Mouse (Mus musculus) cortical plate, adult 2 months (tissue): ENCODE measurements around the gene Zfr.

ENCODE experiments used
- CTCF ChIP-seq: fragments of 200-500 bp; IDR thresholded peaks from 2 replicates; pipeline ENCODE4 v1.5.1; 2011; ENCODE audit warnings: mild to moderate bottlenecking, control low read depth, low read length; ENCODE audit not compliant: insufficient read depth; ENCODE audit errors: extremely low read depth
- POLR2A ChIP-seq: fragments of 200-500 bp; IDR thresholded peaks from 2 replicates; pipeline ENCODE4 v1.6.1; 2011; ENCODE audit warnings: mild to moderate bottlenecking, low read length, control low read depth; ENCODE audit not compliant: insufficient read depth; ENCODE audit errors: extremely low read depth

GRCm38 (mm10) chr15:12084164-12084563, 33.5 kb upstream of the Zfr start:
- TF ChIP-seq CTCF (no peak), POLR2A (no peak)
